Mouse (Mus musculus): ENCODE measurements around the gene Ankrd65. TPM values are rescaled to one million over a fixed set of nuclear protein-coding genes. Genes with fewer than 3 reads are reported as not detected.
A peak's percentile ranks its signal among the peaks of the same experiment; 100 is the strongest.
"Not testable (repeated sequence)": the region's sequence is repeated elsewhere in the genome, so short reads cannot be mapped to it uniquely, and the experiment has no call there.

The Ankrd65 gene
- 0.07 TPM in 1 of 2 replicates, not detected in the other for polyA plus RNA-seq (2015; fragmentation: Nextera tagmentation; extraction: Ambion mirVana)

GRCm38 (mm10) chr4:155790021-155790489 lies at the start of gene Ankrd65:
Gene Ankrd65 (plus strand): TSS chr4:155790439.
- ATAC-seq (ENCODE audit: insufficient read depth), result no peak
- no peak within 1 kb of the TSS for H3K4me3 ChIP-seq (replicated peaks)
- H3K27ac ChIP-seq (replicated peaks), result no peak within 1 kb of the TSS
- H3K9ac ChIP-seq, result no peak within 1 kb of the TSS
- 67% methylated on average over 3 of the region's 3 CpGs for WGBS (ENCODE audit: insufficient replicate concordance)
- H3K4me1 ChIP-seq (replicated peaks), result peaks cover 21% of the 10 kb centered on the region
- no peaks in the 10 kb centered on the region for H3K36me3 ChIP-seq (replicated peaks)
- no peaks in the 10 kb centered on the region for H3K9me3 ChIP-seq (replicated peaks)
- peaks cover 17% of the 10 kb centered on the region for H3K27me3 ChIP-seq
- no peak within 1 kb of the TSS for H3K4me2 ChIP-seq

GRCm38 (mm10) chr4:155740681-155741080 lies 49.6 kb upstream of the Ankrd65 start:
- WGBS (ENCODE audit: insufficient replicate concordance), result 81% methylated on average over 10 of the region's 10 CpGs
- peaks cover 58% of the 10 kb centered on the region for H3K36me3 ChIP-seq (replicated peaks)
- not testable (repeated sequence) for H3K9ac ChIP-seq; H3K27me3 ChIP-seq; H3K9me3 ChIP-seq (replicated peaks); H3K4me1 ChIP-seq (replicated peaks); H3K4me2 ChIP-seq; H3K4me3 ChIP-seq (replicated peaks); ATAC-seq (ENCODE audit: insufficient read depth); H3K27ac ChIP-seq (replicated peaks)

GRCm38 (mm10) chr4:155742684-155743083 lies 47.6 kb upstream of the Ankrd65 start:
- no peak overlapping the region for H3K27ac ChIP-seq (replicated peaks)
- no peaks in the 10 kb centered on the region for H3K27me3 ChIP-seq
- H3K36me3 ChIP-seq (replicated peaks), result peaks cover 77% of the 10 kb centered on the region
- no peak overlapping the region for H3K4me2 ChIP-seq
- no peak overlapping the region for H3K4me3 ChIP-seq (replicated peaks)
- ATAC-seq (ENCODE audit: insufficient read depth), result no peak
- no peak overlapping the region for H3K9ac ChIP-seq
- 77% methylated on average over 5 of the region's 5 CpGs for whole genome bisulfite sequencing (ENCODE audit: insufficient replicate concordance)
- H3K9me3 ChIP-seq (replicated peaks), result no peaks in the 10 kb centered on the region
- H3K4me1 ChIP-seq (replicated peaks), result no peaks in the 10 kb centered on the region

GRCm38 (mm10) chr4:155744474-155744873 lies 45.8 kb upstream of the Ankrd65 start:
- no peaks in the 10 kb centered on the region for H3K27me3 ChIP-seq
- no peaks in the 10 kb centered on the region for H3K4me1 ChIP-seq (replicated peaks)
- no peaks in the 10 kb centered on the region for H3K9me3 ChIP-seq (replicated peaks)
- no peak overlapping the region for H3K4me2 ChIP-seq
- H3K9ac ChIP-seq, result no peak overlapping the region
- H3K4me3 ChIP-seq (replicated peaks), result no peak overlapping the region
- ATAC-seq (ENCODE audit: insufficient read depth), result no peak
- 78% methylated on average over 8 of the region's 8 CpGs for WGBS (ENCODE audit: insufficient replicate concordance)
- H3K27ac ChIP-seq (replicated peaks), result no peak overlapping the region
- peaks cover 95% of the 10 kb centered on the region for H3K36me3 ChIP-seq (replicated peaks)

GRCm38 (mm10) chr4:155745136-155745535 lies 45.1 kb upstream of the Ankrd65 start:
- no peak overlapping the region for H3K4me2 ChIP-seq
- H3K36me3 ChIP-seq (replicated peaks), result peaks cover 97% of the 10 kb centered on the region
- ATAC-seq (ENCODE audit: insufficient read depth), result no peak
- no peak overlapping the region for H3K9ac ChIP-seq
- no peaks in the 10 kb centered on the region for H3K4me1 ChIP-seq (replicated peaks)
- no peak overlapping the region for H3K4me3 ChIP-seq (replicated peaks)
- H3K27ac ChIP-seq (replicated peaks), result no peak overlapping the region
- no peaks in the 10 kb centered on the region for H3K9me3 ChIP-seq (replicated peaks)
- 79% methylated on average over 5 of the region's 5 CpGs for WGBS (ENCODE audit: insufficient replicate concordance)
- H3K27me3 ChIP-seq, result no peaks in the 10 kb centered on the region

DNA sequence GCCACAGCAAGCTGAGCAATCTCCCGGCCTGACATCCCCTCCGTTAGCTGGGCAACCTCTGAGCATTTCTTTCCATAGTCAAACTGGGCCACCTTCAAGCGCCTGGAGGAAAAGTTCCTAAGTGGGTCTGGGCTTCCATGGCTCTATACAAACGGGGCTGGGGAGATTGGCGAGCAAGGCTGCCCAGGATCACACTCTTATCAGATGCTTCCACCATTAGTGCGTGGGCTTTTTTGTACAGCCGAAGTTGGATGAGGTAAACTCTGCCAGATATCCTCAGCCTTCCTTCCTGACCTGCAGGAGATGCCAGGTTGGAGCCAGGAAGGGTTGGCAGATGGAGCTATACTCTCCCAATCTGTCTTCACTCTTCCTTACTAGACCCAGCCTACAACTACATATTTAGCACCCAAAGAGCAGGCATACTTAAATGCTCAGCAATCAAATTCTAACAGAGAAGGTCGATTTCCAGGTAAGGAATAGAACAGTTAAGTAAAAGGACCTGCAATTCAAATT lies 44.1 kb upstream of the Ankrd65 start:
- Histone ChIP-seq H3K9ac (no peak overlapping the region), H3K4me2 (no peak overlapping the region), H3K27ac (replicated peaks) (no peak overlapping the region), H3K4me3 (replicated peaks) (no peak overlapping the region), H3K4me1 (replicated peaks) (no peaks in the 10 kb centered on the region), H3K27me3 (no peaks in the 10 kb centered on the region), H3K9me3 (replicated peaks) (no peaks in the 10 kb centered on the region), H3K36me3 (replicated peaks) (peaks cover 97% of the 10 kb centered on the region)
- no peak for ATAC-seq (ENCODE audit: insufficient read depth)
- 69% methylated on average over 8 of the region's 8 CpGs for WGBS (ENCODE audit: insufficient replicate concordance)

DNA sequence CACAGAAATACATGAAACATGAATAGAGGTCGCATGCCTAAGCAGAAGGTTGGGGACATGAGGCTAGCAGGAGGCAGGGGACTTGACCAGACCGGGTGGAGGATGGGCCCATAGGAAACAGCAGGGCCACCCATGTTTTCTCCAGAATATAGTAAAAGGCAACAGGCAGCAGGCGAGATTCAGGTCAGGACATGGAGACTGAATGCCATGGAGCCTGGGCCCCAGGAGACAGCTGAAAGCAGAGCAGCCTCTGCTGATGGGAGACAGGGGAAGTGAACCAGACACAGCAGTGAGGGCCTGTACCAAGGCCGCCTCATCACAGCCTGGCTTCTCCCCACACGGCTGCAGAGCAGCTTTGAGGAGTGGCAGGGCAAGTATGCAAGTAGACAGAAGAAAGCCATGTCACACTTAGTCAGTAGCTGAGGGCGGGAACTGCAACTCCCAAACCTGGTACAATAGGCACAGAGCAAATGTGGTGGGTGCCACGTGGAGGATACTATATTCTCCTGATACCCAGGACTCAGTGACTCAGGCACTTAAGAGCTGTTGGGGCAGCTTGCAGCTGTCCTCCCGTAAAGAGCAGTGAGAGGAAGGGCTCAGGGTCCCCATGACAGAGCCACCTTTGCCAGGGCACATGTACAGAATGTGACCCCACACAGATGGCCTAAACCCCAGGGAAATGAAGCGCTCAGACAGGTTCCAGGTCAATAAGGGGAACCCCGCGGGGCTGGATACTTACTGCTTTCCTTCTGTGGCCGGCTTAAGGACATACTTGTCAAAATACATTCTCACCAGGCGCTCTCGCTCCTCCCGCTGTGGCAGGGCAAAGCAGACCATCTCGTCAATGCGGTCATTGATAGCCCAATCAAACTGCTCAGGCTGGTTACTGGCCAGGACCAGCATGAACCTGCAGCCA lies 43.4 kb upstream of the Ankrd65 start:
- no peaks in the 10 kb centered on the region for H3K27me3 ChIP-seq
- H3K4me3 ChIP-seq (replicated peaks), result no peak overlapping the region
- peak; percentile 22; the same call in 1 of the 2 replicates for ATAC-seq (ENCODE audit: insufficient read depth)
- no peaks in the 10 kb centered on the region for H3K9me3 ChIP-seq (replicated peaks)
- no peak overlapping the region for H3K9ac ChIP-seq
- WGBS (ENCODE audit: insufficient replicate concordance), result 80% methylated on average over 17 of the region's 17 CpGs
- no peaks in the 10 kb centered on the region for H3K4me1 ChIP-seq (replicated peaks)
- H3K27ac ChIP-seq (replicated peaks), result no peak overlapping the region
- H3K4me2 ChIP-seq, result no peak overlapping the region
- peaks cover 97% of the 10 kb centered on the region for H3K36me3 ChIP-seq (replicated peaks)

GRCm38 (mm10) chr4:155757011-155757410 lies 33.2 kb upstream of the Ankrd65 start:
- no peak overlapping the region for H3K27ac ChIP-seq (replicated peaks)
- H3K27me3 ChIP-seq, result no peaks in the 10 kb centered on the region
- no peak for ATAC-seq (ENCODE audit: insufficient read depth)
- 75% methylated on average over 12 of the region's 12 CpGs for WGBS (ENCODE audit: insufficient replicate concordance)
- peaks cover 36% of the 10 kb centered on the region for H3K4me1 ChIP-seq (replicated peaks)
- H3K36me3 ChIP-seq (replicated peaks), result peaks cover 59% of the 10 kb centered on the region
- no peak overlapping the region for H3K4me3 ChIP-seq (replicated peaks)
- H3K4me2 ChIP-seq, result no peak overlapping the region
- H3K9ac ChIP-seq, result no peak overlapping the region
- H3K9me3 ChIP-seq (replicated peaks), result no peaks in the 10 kb centered on the region

- Histone ChIP-seq H3K27ac (replicated peaks) (peak overlapping the region; percentile 66), H3K4me1 (replicated peaks) (peaks cover 41% of the 10 kb centered on the region), H3K4me3 (replicated peaks) (peak overlapping the region; percentile 78), H3K36me3 (replicated peaks) (peaks cover 30% of the 10 kb centered on the region), H3K9me3 (replicated peaks) (no peaks in the 10 kb centered on the region), H3K9ac (peak overlapping the region; percentile 84), H3K27me3 (no peaks in the 10 kb centered on the region), H3K4me2 (peak overlapping the region; percentile 99)
- WGBS (ENCODE audit: insufficient replicate concordance), result 2% methylated on average over 10 of the region's 10 CpGs
- ATAC-seq (ENCODE audit: insufficient read depth), result no peak
Measured at GRCm38 (mm10) chr4:155759862-155760612, 30.2 kb upstream of the Ankrd65 start.

GRCm38 (mm10) chr4:155760613-155761355 lies 29.5 kb upstream of the Ankrd65 start, which contains the start of gene Atad3a:
Gene Atad3a (minus strand): TSS chr4:155761093.
- peak within 1 kb of the TSS; percentile 99 for H3K4me2 ChIP-seq
- ATAC-seq (ENCODE audit: insufficient read depth), result peak; percentile 96
- peak within 1 kb of the TSS; percentile 78 for H3K4me3 ChIP-seq (replicated peaks)
- no peaks in the 10 kb centered on the region for H3K27me3 ChIP-seq
- peak within 1 kb of the TSS; percentile 84 for H3K9ac ChIP-seq
- under 1% methylated on average over 68 of the region's 68 CpGs for WGBS (ENCODE audit: insufficient replicate concordance)
- H3K9me3 ChIP-seq (replicated peaks), result no peaks in the 10 kb centered on the region
- H3K36me3 ChIP-seq (replicated peaks), result peaks cover 23% of the 10 kb centered on the region
- H3K4me1 ChIP-seq (replicated peaks), result peaks cover 41% of the 10 kb centered on the region
- H3K27ac ChIP-seq (replicated peaks), result peak within 1 kb of the TSS; percentile 66
